2 mouse cellular contexts compared by ENCODE assay signal in the genomic region with DNA sequence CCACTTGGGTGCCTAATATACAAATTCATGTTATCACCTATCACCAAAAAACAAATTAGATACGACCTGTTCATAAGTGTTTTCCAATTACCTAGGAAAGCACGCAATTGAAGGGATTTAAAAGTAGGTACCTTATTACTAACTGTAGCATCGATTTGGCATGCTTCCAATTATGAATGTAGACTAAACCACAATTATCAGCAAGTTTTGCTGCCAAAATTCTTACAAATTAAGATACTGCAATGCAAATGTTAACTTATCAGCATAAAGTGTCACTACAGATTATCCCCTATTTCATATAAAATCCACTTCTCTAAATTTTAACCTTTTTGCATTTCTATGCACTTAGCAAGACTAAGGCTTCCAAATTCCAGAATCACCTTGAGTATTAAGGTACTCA.
TF ChIP-seq lines count a peak whose summit lies in the region.

No protein-coding gene starts in this region.

TF ChIP-seq in CH12.LX, 34 proteins besides CTCF, POLR2A, EP300 and RAD21 (continued from another document):
- TF ChIP-seq TBP (conservative IDR thresholded peaks at IDR 0.05; ENCODE audit: low read depth, low read length) = no peak
- TF ChIP-seq BHLHE40 (IDR thresholded peaks at IDR 0.05; ENCODE audit: low read depth, low read length) = no peak
- TF ChIP-seq CHD2 (IDR thresholded peaks at IDR 0.05; ENCODE audit: low read length) = no peak
- no peak for TF ChIP-seq JUND (conservative IDR thresholded peaks at IDR 0.05; ENCODE audit: low read depth, low read length)
- no peak for TF ChIP-seq E2F4 (IDR thresholded peaks at IDR 0.05; ENCODE audit: insufficient replicate concordance, low read depth, low read length)
- TF ChIP-seq CHD1 (IDR thresholded peaks at IDR 0.05; ENCODE audit: low read depth, low read length) = no peak
- no peak for TF ChIP-seq MAFK (IDR thresholded peaks at IDR 0.05; ENCODE audit: insufficient replicate concordance, low read length)
- no peak for TF ChIP-seq NRF1 (IDR thresholded peaks at IDR 0.05; ENCODE audit: low read depth, low read length)
- TF ChIP-seq SIN3A (IDR thresholded peaks at IDR 0.05; ENCODE audit: low read length) = no peak
- TF ChIP-seq ZC3H11A (IDR thresholded peaks at IDR 0.05; ENCODE audit: low read depth, low read length) = no peak
- no peak for TF ChIP-seq KAT2A (IDR thresholded peaks at IDR 0.05; ENCODE audit: insufficient replicate concordance, low read length)
- TF ChIP-seq PAX5 (IDR thresholded peaks at IDR 0.05; ENCODE audit: low read length) = no peak
- TF ChIP-seq ZNF384 (IDR thresholded peaks at IDR 0.05; ENCODE audit: low read depth, low read length) = no peak
- no peak for TF ChIP-seq GABPA (IDR thresholded peaks at IDR 0.05; ENCODE audit: insufficient replicate concordance, low read depth, low read length)
- TF ChIP-seq MXI1 (IDR thresholded peaks at IDR 0.05; ENCODE audit: low read depth, low read length) = no peak
- no peak for TF ChIP-seq JUN (IDR thresholded peaks at IDR 0.05; ENCODE audit: insufficient read depth, low read depth, low read length)
- TF ChIP-seq MAZ (IDR thresholded peaks at IDR 0.05; ENCODE audit: low read depth, low read length) = no peak

TF ChIP-seq in MEL, 35 proteins besides CTCF, POLR2A, EP300 and RAD21 (continued from another document):
- TF ChIP-seq ZNF384 (IDR thresholded peaks at IDR 0.05; ENCODE audit: low read depth, low read length) (no peak), MXI1 (IDR thresholded peaks at IDR 0.05; ENCODE audit: low read depth, low read length) (no peak), CHD2 (IDR thresholded peaks at IDR 0.05; ENCODE audit: low read length) (no peak), TCF12 (IDR thresholded peaks at IDR 0.05; ENCODE audit: low read depth, low read length) (no peak; the same call in 1 of the 2 replicates), CHD1 (IDR thresholded peaks at IDR 0.05; ENCODE audit: low read depth, low read length) (peak; percentile 41; the same call in 1 of the 2 replicates), RCOR1 (IDR thresholded peaks at IDR 0.05; ENCODE audit: low read depth, low read length) (peak; percentile 79), ETS1 (IDR thresholded peaks at IDR 0.05; ENCODE audit: low read depth, low read length) (peak; percentile 88), ZKSCAN1 (IDR thresholded peaks at IDR 0.05; ENCODE audit: low read depth, low read length) (no peak), POLR2AphosphoS2 (IDR thresholded peaks at IDR 0.05; ENCODE audit: low read length) (peak; percentile 87; the same call in 1 of the 2 replicates), ELF1 (IDR thresholded peaks at IDR 0.05; ENCODE audit: low read depth, low read length) (no peak), MAFK (IDR thresholded peaks at IDR 0.05; ENCODE audit: borderline replicate concordance, low read depth, low read length) (peak; percentile 69; the same call in 1 of the 2 replicates)
